Mouse (Mus musculus) CH12.LX (cell line): ENCODE measurements around the gene Dact3. TPM values are rescaled to one million over a fixed set of nuclear protein-coding genes. Genes with fewer than 3 reads are reported as not detected.

ENCODE experiments used
- DNase-seq: peaks from one replicate; pipeline ENCODE4 v3.0.0-alpha.2; 2013; ENCODE audit errors: extremely low read depth
- H3K27ac ChIP-seq: 2 replicates; pipeline ENCODE4 v1.5.1; 2012; ENCODE audit warnings: low read depth, mild to moderate bottlenecking, control low read depth, moderate library complexity; ENCODE audit not compliant: insufficient read depth
- H3K27me3 ChIP-seq: replicated peaks from 2 replicates; pipeline ENCODE3; 2012; ENCODE audit warnings: inconsistent platforms
- H3K36me3 ChIP-seq, 2 experiments: replicated peaks in 1 of 2; 2 replicates each; pipeline versions ENCODE3 to v1.6.1; 2012; ENCODE audit warnings: inconsistent platforms in 1 of 2, low read length in 1 of 2, mild to moderate bottlenecking in 1 of 2, mixed read lengths in 1 of 2, moderate library complexity in 1 of 2; ENCODE audit not compliant: control insufficient read depth in 1 of 2, insufficient read depth in 1 of 2
- H3K4me1 ChIP-seq, 2 experiments: 2 replicates each; pipeline ENCODE4 v1.6.1; 2012; ENCODE audit warnings: inconsistent platforms in 1 of 2, moderate library complexity in 1 of 2; ENCODE audit not compliant: insufficient read depth in 2 of 2, control insufficient read depth in 1 of 2
- H3K4me2 ChIP-seq: 2 replicates; pipeline ENCODE4 v1.6.1; 2012; ENCODE audit warnings: low read depth, mild to moderate bottlenecking, control low read depth; ENCODE audit not compliant: poor library complexity, insufficient read depth, severe bottlenecking
- H3K4me3 ChIP-seq, 3 experiments: fragments of 150-350 bp in 1 of 3; sonication (generic) in 1 of 3; replicated peaks in 1 of 3; 2 replicates each; pipeline versions ENCODE3 to v1.5.1; 2011 to 2012; ENCODE audit warnings: low read depth in 2 of 3, low read length in 2 of 3, mild to moderate bottlenecking in 2 of 3, moderate library complexity in 2 of 3, control low read depth in 1 of 3, improper control_type of control experiment in 1 of 3, inconsistent platforms in 1 of 3, mixed read lengths in 1 of 3; ENCODE audit not compliant: poor library complexity in 1 of 3
- H3K79me2 ChIP-seq: replicated peaks from 2 replicates; pipeline ENCODE4 v1.6.1; 2012; ENCODE audit warnings: mild to moderate bottlenecking, moderate library complexity; ENCODE audit not compliant: control insufficient read depth, poor library complexity, insufficient read depth, severe bottlenecking; ENCODE audit errors: extremely low read depth
- H3K9ac ChIP-seq: 2 replicates; pipeline ENCODE4 v1.6.1; 2012; ENCODE audit warnings: low read depth, mild to moderate bottlenecking, control low read depth, moderate library complexity; ENCODE audit not compliant: insufficient read depth
- H3K9me3 ChIP-seq: replicated peaks from 2 replicates; pipeline ENCODE3; 2012; ENCODE audit warnings: low read length, inconsistent platforms, mixed read lengths
- BHLHE40 ChIP-seq: IDR thresholded peaks from 2 replicates; pipeline ENCODE4 v1.6.1; 2011; ENCODE audit warnings: mild to moderate bottlenecking, low read depth, low read length, improper control_type of control experiment
- CHD1 ChIP-seq: IDR thresholded peaks from 2 replicates; pipeline ENCODE4 v1.6.1; 2012; ENCODE audit warnings: low read depth, low read length, improper control_type of control experiment, inconsistent platforms
- CHD2 ChIP-seq: IDR thresholded peaks from 2 replicates; pipeline ENCODE4 v1.6.1; 2011; ENCODE audit warnings: low read length, improper control_type of control experiment
- CTCF ChIP-seq, 2 experiments: IDR thresholded peaks in 1 of 2; conservative IDR thresholded peaks in 1 of 2; 2 replicates each; pipeline ENCODE4 v1.5.1; 2011 to 2012; ENCODE audit warnings: low read depth in 2 of 2, low read length in 2 of 2, improper control_type of control experiment in 1 of 2, inconsistent platforms in 1 of 2, mild to moderate bottlenecking in 1 of 2, moderate library complexity in 1 of 2
- E2F4 ChIP-seq: IDR thresholded peaks from 2 replicates; pipeline ENCODE4 v1.6.1; 2011; ENCODE audit warnings: low read depth, low read length, improper control_type of control experiment; ENCODE audit not compliant: insufficient replicate concordance
- ELF1 ChIP-seq: IDR thresholded peaks from 2 replicates; pipeline ENCODE4 v1.6.1; 2014; ENCODE audit warnings: low read depth, mild to moderate bottlenecking, inconsistent platforms, low read length, improper control_type of control experiment
- EP300 ChIP-seq: IDR thresholded peaks from 2 replicates; pipeline ENCODE4 v1.6.1; 2011; ENCODE audit warnings: low read length, improper control_type of control experiment
- GABPA ChIP-seq: IDR thresholded peaks from 2 replicates; pipeline ENCODE4 v1.6.1; 2012; ENCODE audit warnings: low read depth, low read length, improper control_type of control experiment, inconsistent platforms; ENCODE audit not compliant: insufficient replicate concordance
- IRF4 ChIP-seq: IDR thresholded peaks from 2 replicates; pipeline ENCODE4 v1.6.1; 2014; ENCODE audit warnings: low read depth, mild to moderate bottlenecking, inconsistent platforms, low read length, improper control_type of control experiment
- JUN ChIP-seq: IDR thresholded peaks from 2 replicates; pipeline ENCODE4 v1.6.1; 2011; ENCODE audit warnings: low read depth, mild to moderate bottlenecking, low read length, improper control_type of control experiment, moderate library complexity; ENCODE audit not compliant: insufficient read depth
- JUND ChIP-seq: conservative IDR thresholded peaks from 2 replicates; pipeline ENCODE4 v1.6.1; 2011; ENCODE audit warnings: low read depth, low read length, improper control_type of control experiment
- KAT2A ChIP-seq: IDR thresholded peaks from 2 replicates; pipeline ENCODE4 v1.6.1; 2012; ENCODE audit warnings: low read length, improper control_type of control experiment, inconsistent platforms; ENCODE audit not compliant: insufficient replicate concordance
- MAFK ChIP-seq: IDR thresholded peaks from 2 replicates; pipeline ENCODE4 v1.6.1; 2011; ENCODE audit warnings: low read length, improper control_type of control experiment; ENCODE audit not compliant: insufficient replicate concordance
- MAX ChIP-seq: IDR thresholded peaks from 2 replicates; pipeline ENCODE4 v1.6.1; 2011; ENCODE audit warnings: low read length, improper control_type of control experiment
- MAZ ChIP-seq: IDR thresholded peaks from 2 replicates; pipeline ENCODE4 v1.6.1; 2012; ENCODE audit warnings: low read depth, mild to moderate bottlenecking, inconsistent platforms, low read length, improper control_type of control experiment, moderate library complexity
- MEF2A ChIP-seq: IDR thresholded peaks from 2 replicates; pipeline ENCODE4 v1.6.1; 2014; ENCODE audit warnings: low read depth, mild to moderate bottlenecking, inconsistent platforms, low read length, improper control_type of control experiment, borderline replicate concordance
- MXI1 ChIP-seq: IDR thresholded peaks from 2 replicates; pipeline ENCODE4 v1.6.1; 2011; ENCODE audit warnings: mild to moderate bottlenecking, low read depth, low read length, improper control_type of control experiment
- MYC ChIP-seq: IDR thresholded peaks from 2 replicates; pipeline ENCODE4 v1.6.1; 2011; ENCODE audit warnings: low read depth, mild to moderate bottlenecking, improper control_type of control experiment, low read length
- NELFE ChIP-seq: IDR thresholded peaks from 2 replicates; pipeline ENCODE4 v1.6.1; 2011; ENCODE audit warnings: low read depth, low read length, improper control_type of control experiment
- NRF1 ChIP-seq: IDR thresholded peaks from 2 replicates; pipeline ENCODE4 v1.6.1; 2014; ENCODE audit warnings: low read depth, mild to moderate bottlenecking, inconsistent platforms, low read length, improper control_type of control experiment, moderate library complexity
- PAX5 ChIP-seq: IDR thresholded peaks from 2 replicates; pipeline ENCODE4 v1.6.1; 2012; ENCODE audit warnings: low read length, inconsistent platforms, mixed read lengths
- POLR2A ChIP-seq: IDR thresholded peaks from 2 replicates; pipeline ENCODE4 v1.6.1; 2011; ENCODE audit warnings: low read depth, mild to moderate bottlenecking, improper control_type of control experiment, low read length
- POLR2AphosphoS2 ChIP-seq: IDR thresholded peaks from 2 replicates; pipeline ENCODE4 v1.6.1; 2011; ENCODE audit warnings: low read depth, low read length, improper control_type of control experiment
- RAD21 ChIP-seq: IDR thresholded peaks from 2 replicates; pipeline ENCODE4 v1.6.1; 2011; ENCODE audit warnings: low read depth, mild to moderate bottlenecking, low read length, improper control_type of control experiment, moderate library complexity
- RCOR1 ChIP-seq: conservative IDR thresholded peaks from 2 replicates; pipeline ENCODE4 v1.6.1; 2012; ENCODE audit warnings: low read depth, mild to moderate bottlenecking, inconsistent platforms, low read length, improper control_type of control experiment
- SIN3A ChIP-seq: IDR thresholded peaks from 2 replicates; pipeline ENCODE4 v1.6.1; 2012; ENCODE audit warnings: low read length, improper control_type of control experiment, inconsistent platforms
- SMC3 ChIP-seq: IDR thresholded peaks from 2 replicates; pipeline ENCODE4 v1.6.1; 2011; ENCODE audit warnings: low read depth, low read length, improper control_type of control experiment
- TBP ChIP-seq: conservative IDR thresholded peaks from 2 replicates; pipeline ENCODE4 v1.6.1; 2011; ENCODE audit warnings: low read depth, low read length, improper control_type of control experiment
- TCF12 ChIP-seq: IDR thresholded peaks from 2 replicates; pipeline ENCODE4 v1.6.1; 2014; ENCODE audit warnings: low read depth, mild to moderate bottlenecking, inconsistent platforms, low read length, improper control_type of control experiment
- UBTF ChIP-seq: IDR thresholded peaks from 2 replicates; pipeline ENCODE4 v1.6.1; 2012; ENCODE audit warnings: low read depth, mild to moderate bottlenecking, inconsistent platforms, low read length, improper control_type of control experiment, moderate library complexity
- USF1 ChIP-seq: IDR thresholded peaks from 2 replicates; pipeline ENCODE4 v1.6.1; 2014; ENCODE audit warnings: low read depth, mild to moderate bottlenecking, inconsistent platforms, low read length, improper control_type of control experiment
- USF2 ChIP-seq: conservative IDR thresholded peaks from 2 replicates; pipeline ENCODE4 v1.6.1; 2011; ENCODE audit warnings: low read depth, low read length, improper control_type of control experiment
- ZC3H11A ChIP-seq: IDR thresholded peaks from 2 replicates; pipeline ENCODE4 v1.6.1; 2012; ENCODE audit warnings: low read depth, mild to moderate bottlenecking, inconsistent platforms, low read length, improper control_type of control experiment
- ZKSCAN1 ChIP-seq: IDR thresholded peaks from 2 replicates; pipeline ENCODE4 v1.6.1; 2012; ENCODE audit warnings: low read depth, inconsistent platforms, low read length, improper control_type of control experiment, borderline replicate concordance
- ZMIZ1 ChIP-seq: IDR thresholded peaks from 2 replicates; pipeline ENCODE4 v1.6.1; 2012; ENCODE audit warnings: low read depth, mild to moderate bottlenecking, inconsistent platforms, low read length, improper control_type of control experiment
- ZNF384 ChIP-seq: IDR thresholded peaks from 2 replicates; pipeline ENCODE4 v1.6.1; 2012; ENCODE audit warnings: low read depth, low read length, improper control_type of control experiment, inconsistent platforms
- dilution Hi-C: fragments of 300-500 bp; cut with MboI; formaldehyde crosslinking; loops from 2 replicates; pipeline ENCODE4 v1.14.3; 2020; ENCODE audit warnings: low sequenced_read_pairs; ENCODE audit not compliant: extremely low pct_unique_long_range_greater_than_20kb, extremely low pct_ligation_motif_present
- in situ Hi-C: fragments of 300-500 bp; cut with MboI; formaldehyde crosslinking; loops from 3 replicates; pipeline ENCODE4 v1.14.3; 2019; ENCODE audit warnings: low sequenced_read_pairs, low pct_ligation_motif_present, low pct_unique_long_range_greater_than_20kb, mixed read lengths
- polyA plus RNA-seq: library from polyadenylated mRNA; unstranded; fragments of >175 nt; gene quantifications from 2 replicates; pipeline ENCODE4 v1.2.1, GENCODE M21; 2012; ENCODE audit warnings: low read depth; ENCODE audit not compliant: insufficient read length
- total RNA-seq, 2 experiments: library from RNA; depleted of rRNA; stranded (reverse); fragments of 300-350 nt in 1 of 2; fragments of >200 nt in 1 of 2; gene quantifications; 2 replicates each; pipeline ENCODE4 v1.2.3; 2012 to 2014

Dact3 gene
- total and polyA plus RNA-seq, 3 experiments = 3.5 to 12.0 (median 5.1) TPM

GRCm38 (mm10) chr7:16874190-16874589, 927 bp upstream of the Dact3 start (continued):
- TF ChIP-seq ZNF384 (no peak), TBP (no peak), ZC3H11A (0 out of 2 replicates have a peak, but pooled peaks have one; percentile 37), MXI1 (no peak; the same call in 1 of the 2 replicates)

GRCm38 (mm10) chr7:16874756-16875309, 284 bp upstream of the Dact3 start:
- in situ Hi-C loops = loop anchor here (5.0 kb wide), 1 partner anchor 32 kb away; the partner anchor contains the start of gene Ptgir
- H3K9ac ChIP-seq = peak overlapping the region; percentile 81
- no peaks in the 10 kb centered on the region for H3K9me3 ChIP-seq
- H3K27ac ChIP-seq = peak overlapping the region; percentile 43; the same call in 1 of the 2 replicates
- H3K4me2 ChIP-seq = peak overlapping the region; percentile 83
- H3K36me3 ChIP-seq = peaks cover 15 to 44% of the 10 kb centered on the region in 2 experiments
- H3K4me1 ChIP-seq = peaks cover 6 to 34% of the 10 kb centered on the region in 2 experiments
- peak overlapping the region; percentile 35 to 72 (median 57) for H3K4me3 ChIP-seq
- dilution Hi-C loops = no loop called here
- DNase-seq = peak; percentile 100
- H3K27me3 ChIP-seq = no peaks in the 10 kb centered on the region
- no peaks in the 10 kb centered on the region for H3K79me2 ChIP-seq
- TF ChIP-seq TBP (peak; percentile 71), E2F4 (no peak), POLR2A (peak; percentile 33; the same call in 1 of the 2 replicates), MAX (peak; percentile 67), MEF2A (peak; percentile 92), CHD2 (no peak; the same call in 1 of the 2 replicates), EP300 (no peak), ZC3H11A (no peak), IRF4 (no peak), GABPA (no peak), JUND (no peak), ELF1 (peak; percentile 49; the same call in 1 of the 2 replicates), MXI1 (no peak), CTCF (conservative IDR thresholded peaks at IDR 0.05 in 1 of 2, IDR thresholded peaks at IDR 0.05 in 1 of 2; ENCODE audit: low read depth in 2 of 2, low read length in 2 of 2) (no peak), NELFE (no peak), CHD1 (no peak), RAD21 (no peak), PAX5 (no peak), RCOR1 (no peak), JUN (no peak), ZMIZ1 (no peak), MAFK (no peak), TCF12 (no peak), SIN3A (peak; percentile 36), BHLHE40 (peak; percentile 89), POLR2AphosphoS2 (no peak), UBTF (no peak), MYC (no peak), MAZ (0 out of 2 replicates have a peak, but pooled peaks have one; percentile 20), ZKSCAN1 (no peak), NRF1 (peak; percentile 88), USF1 (peak; percentile 79), ZNF384 (no peak), USF2 (peak; percentile 74), KAT2A (0 out of 2 replicates have a peak, but pooled peaks have one; percentile 3), SMC3 (no peak)
